Mouse (Mus musculus): ENCODE data around the gene Erich6b. TPM values are rescaled to one million over a fixed set of nuclear protein-coding genes. Genes with fewer than 3 reads are reported as not detected.
A peak's percentile ranks its signal among the peaks of the same experiment; 100 is the strongest.

The Erich6b gene
- not detected for total RNA-seq (2021)

DNA sequence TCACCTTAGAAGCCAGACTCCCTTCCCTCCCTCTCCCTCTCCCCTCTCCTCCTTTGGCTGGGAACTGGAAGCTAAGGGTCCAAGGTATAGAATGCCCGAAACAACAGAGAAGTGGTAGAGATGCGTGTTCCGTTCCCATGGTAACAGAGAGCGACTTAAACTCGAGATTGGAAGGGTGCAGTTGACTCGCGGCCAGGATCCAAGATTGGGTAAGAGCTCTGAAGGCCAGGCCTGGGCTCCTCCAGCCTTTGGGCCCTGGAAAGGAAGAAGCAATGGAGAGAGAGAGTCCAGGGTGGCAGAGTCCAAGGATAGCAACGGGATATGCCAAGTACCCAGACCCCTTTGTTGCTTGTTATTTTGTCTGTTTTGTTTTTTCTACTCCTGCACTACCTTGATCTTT, at the start of gene Erich6b:
Gene Erich6b (plus strand): TSS at position 180 of the 400 bp plus-strand sequence.
- intact Hi-C loops (cut with DNase I): no loop called here
- DNase-seq (ENCODE audit: low spot score): no peak

GRCm38 (mm10) chr14:75592978-75593377, 49.1 kb upstream of the Erich6b start, which contains the start of gene Spert:
Spert (minus strand) TSS chr14:75593116.
- DNase-seq (ENCODE audit: low spot score): no peak
- intact Hi-C loops (cut with DNase I): no loop called here

- no peak for DNase-seq (ENCODE audit: low spot score)
- intact Hi-C loops (cut with DNase I): no loop called here
Measured at GRCm38 (mm10) chr14:75609176-75609575, 32.9 kb upstream of the Erich6b start.

DNA sequence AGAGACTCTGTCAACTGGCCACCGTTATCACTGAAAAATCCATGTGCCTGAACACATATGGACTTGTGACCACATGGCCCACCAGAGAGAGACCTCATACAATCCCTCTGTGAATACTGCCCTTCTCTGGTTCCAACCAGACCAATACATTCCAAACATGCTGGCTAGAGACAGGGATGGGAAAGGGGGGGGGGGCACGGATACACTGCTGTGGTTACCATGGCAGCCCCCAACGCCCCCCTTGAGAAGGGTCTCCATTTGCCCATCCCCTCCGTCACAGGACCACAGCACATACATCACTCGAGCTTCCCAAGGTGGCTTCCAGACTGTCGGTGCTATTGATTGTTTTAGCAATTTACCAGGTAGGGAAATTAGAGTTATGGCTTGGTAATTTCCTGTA, 25.7 kb upstream of the Erich6b start:
- intact Hi-C loops (cut with DNase I): no loop called here
- no peak for DNase-seq (ENCODE audit: low spot score)

GRCm38 (mm10) chr14:75622984-75623383, 19.1 kb upstream of the Erich6b start:
- DNase-seq (ENCODE audit: low spot score): no peak
- intact Hi-C loops (cut with DNase I): no loop called here

DNA sequence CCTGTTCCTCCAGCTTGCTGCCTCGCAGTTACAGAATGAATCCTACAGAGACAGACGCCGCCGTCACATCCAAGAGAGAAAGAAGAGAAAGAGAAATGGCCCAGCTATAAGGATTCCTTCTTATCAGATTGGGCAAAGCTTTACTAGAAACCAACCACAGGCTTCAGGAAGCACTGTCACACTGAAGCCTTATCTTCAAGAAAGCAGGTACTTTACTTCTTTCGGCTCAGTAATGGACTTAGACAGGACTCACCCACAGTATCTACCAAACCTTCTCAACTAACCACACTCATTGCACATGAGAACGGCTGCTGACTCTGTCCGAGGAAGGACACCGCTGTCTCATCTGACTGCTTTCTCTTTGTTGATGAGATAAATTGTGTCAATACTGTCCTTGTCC, 13.2 kb upstream of the Erich6b start:
- intact Hi-C loops (cut with DNase I): no loop called here
- DNase-seq (ENCODE audit: low spot score): no peak

DNA sequence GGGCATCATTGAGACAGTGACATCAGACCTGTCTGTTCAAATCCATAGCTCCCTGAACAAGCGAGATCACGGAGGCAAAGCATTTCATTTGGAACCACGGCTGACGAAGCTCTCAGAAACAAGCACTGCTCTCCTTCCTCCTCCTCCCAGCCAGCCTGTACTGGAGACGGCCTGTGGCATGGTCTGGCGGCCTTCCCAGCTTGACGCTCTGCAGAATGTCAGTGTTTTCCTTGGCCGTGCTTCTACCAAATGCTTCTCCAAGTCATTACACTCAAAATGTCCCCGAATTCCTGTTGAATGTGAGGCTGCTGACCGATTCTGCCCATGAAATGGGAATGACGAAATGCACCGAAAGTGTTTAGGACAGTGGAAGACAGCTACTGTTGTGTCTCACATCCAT, 6.7 kb upstream of the Erich6b start:
- intact Hi-C loops (cut with DNase I): no loop called here
- peak; percentile 4 for DNase-seq (ENCODE audit: low spot score)

DNA sequence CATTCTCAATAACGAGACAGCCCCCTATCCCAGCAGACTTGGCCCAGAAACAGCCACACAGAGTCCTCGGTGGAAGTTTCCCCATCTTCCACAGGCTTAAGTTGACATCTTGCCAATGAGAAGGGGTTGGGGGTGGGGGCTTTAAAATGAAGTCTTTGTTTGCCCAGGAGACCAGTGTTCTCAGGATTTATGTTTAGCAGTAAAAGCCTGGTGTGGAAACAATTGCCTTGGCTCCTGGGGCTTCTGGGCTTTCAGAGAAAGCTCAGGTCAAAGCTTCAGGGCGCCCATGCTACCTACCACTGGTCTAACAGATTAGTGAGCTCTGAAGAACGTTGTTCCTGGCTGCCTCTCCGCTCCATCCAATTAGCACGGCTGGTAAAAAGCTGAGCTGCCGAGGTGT, 6.0 kb upstream of the Erich6b start:
- intact Hi-C loops (cut with DNase I): no loop called here
- DNase-seq (ENCODE audit: low spot score): no peak

DNA sequence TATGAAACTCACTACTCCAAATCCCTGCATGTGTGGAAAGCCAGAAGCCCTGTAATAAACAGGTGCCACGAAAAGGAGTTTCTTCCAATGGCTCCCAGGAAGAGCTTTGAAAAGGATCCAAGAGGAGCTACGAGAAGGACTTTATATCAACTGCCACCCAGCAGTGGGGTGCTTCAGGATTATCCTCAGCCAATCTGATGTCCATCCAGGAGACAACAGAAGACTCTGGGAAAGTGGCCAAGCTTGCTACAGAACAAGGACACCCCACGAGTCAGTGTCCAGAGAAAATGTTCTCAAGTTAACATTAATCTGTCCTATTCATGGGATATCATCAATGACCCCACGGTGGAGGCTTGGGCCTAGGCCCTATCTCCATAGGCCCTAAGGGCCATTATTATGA, 4.4 kb upstream of the Erich6b start:
- intact Hi-C loops (cut with DNase I): no loop called here
- no peak for DNase-seq (ENCODE audit: low spot score)

DNA sequence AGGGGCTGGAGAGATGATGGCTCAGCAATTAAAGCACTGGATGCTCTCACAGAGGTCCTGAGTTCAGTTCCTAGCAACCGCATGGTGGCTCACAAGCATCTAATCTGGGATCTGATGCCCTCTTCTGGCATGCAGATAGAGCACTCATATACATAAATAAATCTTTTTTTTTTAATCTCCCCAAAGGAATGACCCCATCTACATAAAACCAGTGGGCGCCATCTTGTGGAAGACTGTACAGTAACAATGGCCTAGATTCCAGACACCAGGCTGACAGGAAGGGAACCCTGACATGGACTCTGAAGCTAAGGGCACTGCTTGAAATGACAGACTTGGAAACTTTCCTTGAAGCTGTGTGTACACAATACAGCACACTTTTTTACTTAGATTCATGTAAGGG, 1.2 kb upstream of the Erich6b start:
- intact Hi-C loops (cut with DNase I): no loop called here
- no peak for DNase-seq (ENCODE audit: low spot score)

DNA sequence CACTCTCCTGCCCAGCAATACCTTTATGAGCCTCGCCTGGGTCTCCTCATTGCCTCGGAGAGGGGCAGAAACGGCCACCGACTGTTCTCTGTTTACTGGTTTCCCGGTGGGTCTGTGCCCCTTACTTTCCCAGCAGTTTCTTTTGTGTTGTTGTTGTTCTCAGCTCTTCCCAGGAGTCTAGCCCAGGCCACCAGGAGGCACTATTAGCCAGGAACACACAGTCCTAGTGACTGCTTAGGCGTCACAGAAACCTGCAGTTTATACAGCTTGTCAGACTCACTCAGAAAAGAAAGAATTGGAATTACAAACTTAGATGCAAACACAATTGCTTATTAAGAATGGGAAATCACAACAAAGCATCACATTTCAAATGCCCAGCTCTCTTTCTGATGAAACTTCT, 690 bp upstream of the Erich6b start:
- DNase-seq (ENCODE audit: low spot score): no peak
- intact Hi-C loops (cut with DNase I): no loop called here

GRCm38 (mm10) chr14:75645461-75645860, 3.4 kb downstream of the Erich6b start:
- intact Hi-C loops (cut with DNase I): no loop called here

GRCm38 (mm10) chr14:75646060-75646459, 4.0 kb downstream of the Erich6b start:
- intact Hi-C loops (cut with DNase I): no loop called here
- DNase-seq (ENCODE audit: low spot score): no peak

More at GRCm38 (mm10) chr14:75645461-75645860, 3.4 kb downstream of the Erich6b start:
- DNase-seq (ENCODE audit: low spot score): no peak

GRCm38 (mm10) chr14:75646968-75647829, 5.1 kb downstream of the Erich6b start:
- DNase-seq (ENCODE audit: low spot score): no peak
- intact Hi-C loops (cut with DNase I): no loop called here

GRCm38 (mm10) chr14:75660936-75661335, 18.9 kb downstream of the Erich6b start:
- no peak for DNase-seq (ENCODE audit: low spot score)
- intact Hi-C loops (cut with DNase I): no loop called here

DNA sequence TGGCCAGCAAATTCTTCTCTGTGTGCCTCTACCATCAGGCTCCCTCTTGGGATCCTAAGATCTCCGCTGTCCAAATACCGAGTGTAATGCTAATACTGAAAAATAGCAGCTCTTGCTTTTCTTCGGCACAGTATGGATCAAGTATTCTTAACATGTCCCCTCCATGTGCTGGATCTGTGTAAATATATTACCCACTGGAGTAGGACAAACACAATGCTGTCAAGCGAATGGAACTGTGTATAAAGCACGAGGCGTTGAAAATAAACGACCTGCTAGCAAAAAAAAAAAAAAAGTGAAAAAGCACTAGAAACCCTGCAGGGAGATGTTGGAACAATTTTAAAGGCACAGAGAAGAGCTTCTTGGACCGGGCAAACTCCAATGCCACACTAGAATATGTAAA, 19.5 kb downstream of the Erich6b start:
- DNase-seq (ENCODE audit: low spot score): no peak
- intact Hi-C loops (cut with DNase I): no loop called here

GRCm38 (mm10) chr14:75665430-75666180, 23.5 kb downstream of the Erich6b start:
- intact Hi-C loops (cut with DNase I): no loop called here
- no peak for DNase-seq (ENCODE audit: low spot score)

DNA sequence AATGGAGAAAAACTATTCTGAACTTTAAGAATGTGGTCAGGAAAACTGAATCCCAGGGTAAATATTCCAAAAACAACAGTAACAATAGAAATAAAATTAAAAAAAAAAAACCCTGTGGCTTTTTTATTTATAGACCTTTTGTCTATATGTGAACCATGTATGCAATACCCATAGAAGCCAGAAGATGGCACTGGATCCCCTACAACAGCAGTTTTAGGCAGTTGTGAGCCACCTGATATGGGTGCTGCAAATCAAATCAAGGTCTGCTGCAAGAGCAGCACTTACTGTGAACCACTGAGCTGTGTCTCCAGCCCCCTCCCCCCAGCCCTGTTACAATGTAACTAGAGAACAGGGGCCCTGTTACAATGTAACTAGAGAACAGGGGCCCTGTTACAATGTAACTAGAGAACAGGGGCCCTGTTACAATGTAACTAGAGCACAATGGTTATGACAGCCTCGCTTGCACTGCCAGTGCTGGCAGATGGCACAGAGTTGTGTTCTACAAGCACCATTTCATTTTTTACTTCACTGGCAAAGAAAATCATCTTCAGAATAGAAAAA, 27.1 kb downstream of the Erich6b start:
- no peak for DNase-seq (ENCODE audit: low spot score)
- intact Hi-C loops (cut with DNase I): no loop called here

DNA sequence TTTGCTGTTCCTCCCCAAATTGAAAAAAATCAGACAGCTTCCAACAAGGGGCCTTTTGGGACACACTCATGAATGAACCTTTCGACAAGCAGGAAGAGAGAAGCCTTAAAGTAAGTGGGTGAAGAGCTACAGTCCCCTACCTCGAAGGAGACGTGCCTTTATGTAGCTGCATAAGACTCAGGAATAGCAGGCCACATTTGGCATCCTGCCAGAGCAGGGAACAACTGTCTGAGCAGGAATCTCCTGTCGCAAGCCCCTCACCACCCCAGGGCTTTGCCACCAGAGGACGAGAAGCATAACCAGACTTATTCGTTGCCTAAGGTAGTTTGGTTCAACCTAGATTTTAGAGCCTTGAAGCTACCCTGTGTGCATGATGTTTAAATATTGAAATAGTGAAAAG, 34.3 kb downstream of the Erich6b start:
- DNase-seq (ENCODE audit: low spot score): no peak
- intact Hi-C loops (cut with DNase I): no loop called here

DNA sequence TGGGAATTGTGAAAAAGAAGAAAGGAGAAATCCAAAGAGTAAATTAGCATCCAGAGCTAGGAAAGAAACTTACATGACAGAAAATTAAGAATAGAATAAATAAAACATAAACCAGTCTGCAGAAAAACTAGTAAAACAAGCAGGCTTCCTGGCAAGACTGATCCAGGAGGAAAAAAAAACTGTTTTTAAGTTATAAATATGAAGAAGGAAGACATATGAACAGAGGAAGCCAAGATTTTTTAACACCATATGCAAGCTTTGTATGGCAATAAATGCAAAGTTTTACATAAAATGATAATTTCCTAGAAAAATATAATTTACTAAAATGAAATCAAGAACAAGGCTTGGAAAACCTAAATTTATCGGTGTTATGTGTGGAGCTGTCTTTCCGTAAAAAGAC, 48.4 kb downstream of the Erich6b start:
- intact Hi-C loops (cut with DNase I): no loop called here
- DNase-seq (ENCODE audit: low spot score): no peak

DNA sequence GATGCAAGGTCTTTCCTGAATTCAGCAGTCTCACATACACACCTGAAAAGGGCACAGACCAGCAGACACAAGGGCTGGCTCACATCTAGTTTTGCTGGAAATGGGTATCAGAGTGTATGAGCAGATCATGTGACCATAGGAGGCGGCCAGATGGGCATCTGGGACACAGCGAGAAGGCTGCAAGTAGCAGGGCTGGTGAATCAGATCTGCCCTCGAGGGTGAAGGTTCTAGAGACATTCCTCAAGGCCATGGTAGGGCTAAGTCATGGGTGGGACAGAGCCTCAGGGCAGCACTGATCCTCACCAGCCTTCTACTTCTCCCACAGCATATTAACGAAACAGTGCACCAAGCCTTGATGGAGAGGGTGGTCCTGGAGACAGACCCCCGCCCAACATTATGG, 54.0 kb downstream of the Erich6b start:
- intact Hi-C loops (cut with DNase I): no loop called here
- no peak for DNase-seq (ENCODE audit: low spot score)
